Mouse (Mus musculus) left cerebral cortex, adult 2 months (tissue): ENCODE measurements around the gene Nnmt. TPM values are rescaled to one million over a fixed set of nuclear protein-coding genes. Genes with fewer than 3 reads are reported as not detected.

Experiments used
- DNase-seq, 2 experiments: peaks; one replicate each; pipeline ENCODE4 v3.0.0; 2021 to 2022; ENCODE audit warnings: low spot score in 2 of 2, mixed read lengths in 1 of 2; ENCODE audit errors: extremely low spot score in 1 of 2
- H3K27ac ChIP-seq: fragments of 200-600 bp; 2 replicates; pipeline ENCODE4 v1.8.1; 2022
- H3K4me3 ChIP-seq: fragments of 200-600 bp; 2 replicates; pipeline ENCODE4 v1.8.1; 2022
- CTCF ChIP-seq: fragments of 200-600 bp; IDR thresholded peaks from 2 replicates; pipeline ENCODE4 v1.8.1; 2022; ENCODE audit warnings: antibody characterized with exemption, mild to moderate bottlenecking, moderate library complexity
- intact Hi-C: fragments of 180-260 bp; cut with DNase I; formaldehyde crosslinking; loops from one replicate; pipeline ENCODE4 v1.15.1; 2025
- total RNA-seq, 2 experiments: library from RNA; stranded (reverse); gene quantifications; 2 replicates each; pipeline ENCODE4 v1.2.3; 2021

The Nnmt gene
- total RNA-seq, 2 experiments from 2014 or later, result 0.57 to 1.4 TPM

DNA sequence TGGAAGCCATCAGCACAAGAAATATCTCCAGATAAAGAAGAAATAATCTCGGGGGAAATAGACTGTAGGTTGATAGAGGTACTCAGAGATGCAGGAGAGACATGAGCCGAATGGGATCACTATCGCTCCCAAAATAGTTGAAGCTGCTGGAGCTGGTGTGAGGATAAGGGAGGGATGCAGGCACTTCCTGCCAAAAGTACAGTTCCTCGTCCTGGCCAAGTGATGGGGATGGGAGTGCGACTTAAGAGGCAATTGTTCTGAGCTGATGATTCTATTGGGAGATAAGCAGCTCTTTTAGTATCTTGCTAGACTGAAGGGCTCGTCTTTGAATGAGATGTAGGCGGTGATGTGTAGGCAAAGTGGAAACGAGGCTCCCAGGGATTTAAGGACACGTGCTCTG is 4.1 kb downstream of the Nnmt start:
- Histone ChIP-seq H3K27ac (no peak overlapping the region), H3K4me3 (no peak overlapping the region)
- no peak for DNase-seq
- intact Hi-C loops, result no loop called here
- TF ChIP-seq CTCF, result no peak

DNA sequence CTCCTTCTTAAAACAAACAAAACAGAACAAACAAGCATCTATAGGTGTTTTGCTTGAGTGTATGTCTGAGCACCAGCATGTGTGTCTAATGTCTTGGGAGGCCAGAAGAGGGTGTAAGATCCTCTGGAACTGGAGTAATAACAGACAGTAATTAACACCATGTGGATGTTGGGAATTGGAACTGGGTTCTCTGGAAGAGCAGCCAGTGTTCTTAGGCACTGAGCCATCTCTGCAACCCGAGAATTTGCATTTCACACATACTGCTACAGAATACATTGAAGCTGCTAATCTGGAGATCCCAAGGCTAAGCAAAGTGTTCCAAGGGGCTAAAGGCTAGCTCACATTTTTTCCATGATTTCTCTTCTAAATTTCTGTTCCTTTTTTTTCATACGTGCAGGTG is 4.9 kb downstream of the Nnmt start:
- no peak overlapping the region for H3K4me3 ChIP-seq
- H3K27ac ChIP-seq, result no peak overlapping the region
- TF ChIP-seq CTCF, result no peak
- DNase-seq, result no peak
- intact Hi-C loops, result no loop called here

DNA sequence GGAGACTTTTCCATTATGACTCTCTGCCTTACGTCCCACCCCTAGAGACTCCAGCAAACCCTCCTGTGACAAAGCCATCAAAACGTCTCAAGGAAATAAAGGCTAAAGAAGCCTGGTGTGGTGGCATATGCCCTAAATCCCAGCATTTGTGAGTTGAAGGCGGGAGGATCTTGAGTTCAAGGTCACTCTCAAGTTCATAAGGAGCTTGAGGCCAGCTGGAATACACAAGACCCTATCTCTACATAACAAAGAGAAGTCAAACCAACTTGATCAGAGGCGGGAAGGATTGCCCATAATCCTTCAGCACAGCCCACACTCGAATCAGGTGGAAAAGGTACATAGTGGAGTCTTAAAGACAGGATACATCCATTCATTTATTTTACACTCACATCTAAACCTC is 7.5 kb downstream of the Nnmt start:
- intact Hi-C loops, result no loop called here
- no peak for TF ChIP-seq CTCF
- H3K27ac ChIP-seq, result no peak overlapping the region
- DNase-seq, result no peak
- no peak overlapping the region for H3K4me3 ChIP-seq

DNA sequence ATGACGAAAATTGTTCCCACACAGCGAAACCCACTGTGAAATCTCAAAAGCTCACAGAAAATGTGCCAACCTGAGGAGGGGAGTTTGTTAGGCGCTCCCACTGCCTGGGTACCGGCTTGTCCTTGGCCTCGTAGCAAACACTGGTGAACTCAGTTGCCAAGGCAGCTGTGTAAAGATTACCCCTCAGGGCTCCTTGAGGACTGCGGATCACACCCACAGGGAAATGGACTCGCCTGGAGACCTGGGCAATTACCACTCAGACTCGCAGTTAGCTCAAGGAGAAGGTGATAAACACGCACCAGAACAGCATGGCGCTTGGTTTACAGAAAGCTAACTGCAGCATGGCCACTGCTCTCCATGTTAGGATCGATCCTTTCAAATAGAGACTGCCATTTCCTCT is 8.0 kb downstream of the Nnmt start:
- TF ChIP-seq CTCF, result no peak
- no peak overlapping the region for H3K27ac ChIP-seq
- DNase-seq, result no peak
- intact Hi-C loops, result no loop called here
- H3K4me3 ChIP-seq, result no peak overlapping the region

DNA sequence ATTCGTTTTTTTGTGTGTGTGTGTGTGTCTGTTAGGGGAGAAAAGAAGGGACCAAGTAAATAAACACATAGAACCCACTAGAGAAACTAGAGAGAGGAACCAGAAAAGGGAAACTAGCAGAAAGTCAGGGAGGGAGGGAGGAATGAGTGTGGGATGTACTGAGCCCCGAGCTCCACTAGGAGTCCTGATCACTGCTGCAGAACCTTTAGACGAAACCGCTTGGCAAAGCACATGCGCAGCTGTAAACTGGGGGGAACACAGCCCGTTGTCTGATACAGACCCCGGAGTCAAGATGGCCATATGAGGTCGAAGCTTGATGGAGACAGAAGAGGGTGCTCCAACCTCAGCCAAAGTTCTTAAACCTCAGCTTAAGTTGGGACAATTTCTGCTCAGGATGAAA is 11.0 kb downstream of the Nnmt start:
- intact Hi-C loops, result no loop called here
- no peak overlapping the region for H3K27ac ChIP-seq
- no peak for DNase-seq
- no peak overlapping the region for H3K4me3 ChIP-seq
- no peak; the same call in 1 of the 2 replicates for TF ChIP-seq CTCF

GRCm38 (mm10) chr9:48590606-48591005 is 14.3 kb downstream of the Nnmt start:
- H3K27ac ChIP-seq, result no peak overlapping the region
- no peak for DNase-seq
- intact Hi-C loops, result no loop called here
- H3K4me3 ChIP-seq, result no peak overlapping the region
- no peak for TF ChIP-seq CTCF

- H3K27ac ChIP-seq, result no peak overlapping the region
- DNase-seq, result peak; percentile 45 to 49
- intact Hi-C loops, result loop anchor here (10.0 kb wide), 1 partner anchor 322 kb away; no protein-coding TSS in a partner anchor
- TF ChIP-seq CTCF, result peak; percentile 89
- H3K4me3 ChIP-seq, result no peak overlapping the region
Measured at GRCm38 (mm10) chr9:48586332-48586731, 18.6 kb downstream of the Nnmt start.

- no peak overlapping the region for H3K4me3 ChIP-seq
- intact Hi-C loops, result loop anchor here (10.0 kb wide), 1 partner anchor 316 kb away; no protein-coding TSS in a partner anchor
- no peak overlapping the region for H3K27ac ChIP-seq
- DNase-seq, result no peak
- no peak for TF ChIP-seq CTCF
Measured at GRCm38 (mm10) chr9:48580808-48581207, 24.1 kb downstream of the Nnmt start.

- Histone ChIP-seq H3K27ac (no peak overlapping the region), H3K4me3 (no peak overlapping the region)
- intact Hi-C loops, result no loop called here
- TF ChIP-seq CTCF, result no peak
- DNase-seq, result no peak
Measured at GRCm38 (mm10) chr9:48562388-48562787, 42.6 kb downstream of the Nnmt start.

- Histone ChIP-seq H3K4me3 (no peak overlapping the region), H3K27ac (no peak overlapping the region)
- intact Hi-C loops, result loop anchor here (1.0 to 2.0 kb wide), 3 partner anchors 64 to 292 kb away; partner anchors contain the start of genes Gm5617 and Rbm7
- DNase-seq, result peak; percentile 39 to 59
- peak; percentile 84 for TF ChIP-seq CTCF
Measured at GRCm38 (mm10) chr9:48559482-48560139, 45.3 kb downstream of the Nnmt start.

GRCm38 (mm10) chr9:48558637-48559036 is 46.3 kb downstream of the Nnmt start:
- Histone ChIP-seq H3K4me3 (no peak overlapping the region), H3K27ac (no peak overlapping the region)
- DNase-seq, result no peak
- TF ChIP-seq CTCF, result no peak
- intact Hi-C loops, result loop anchor here (1.0 kb wide), 2 partner anchors 63 to 291 kb away; partner anchors contain the start of genes Gm5617 and Rbm7

GRCm38 (mm10) chr9:48549056-48549455 is 55.9 kb downstream of the Nnmt start:
- TF ChIP-seq CTCF, result no peak
- DNase-seq, result no peak
- no peak overlapping the region for H3K27ac ChIP-seq
- no peak overlapping the region for H3K4me3 ChIP-seq
- intact Hi-C loops, result no loop called here

DNA sequence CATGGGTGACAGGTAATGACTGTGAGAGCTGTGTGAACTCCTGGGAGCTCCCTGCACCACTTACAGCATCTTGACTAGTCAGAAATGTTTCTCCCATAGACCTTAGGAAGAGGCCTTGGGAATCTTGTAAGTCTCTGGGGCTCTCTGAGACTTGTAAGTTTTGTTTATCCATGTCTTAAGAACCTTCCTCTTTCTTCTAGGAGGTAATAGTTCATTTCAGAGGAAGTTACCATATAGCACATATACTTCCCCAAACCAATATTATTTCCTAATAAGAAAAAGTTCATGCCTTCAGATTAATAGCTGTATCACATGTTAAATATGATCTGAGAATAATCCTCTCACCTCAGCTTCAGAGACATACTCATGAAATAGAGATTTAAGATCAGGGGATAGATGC is 57.7 kb downstream of the Nnmt start:
- H3K4me3 ChIP-seq, result no peak overlapping the region
- DNase-seq, result no peak
- no peak overlapping the region for H3K27ac ChIP-seq
- TF ChIP-seq CTCF, result no peak
- intact Hi-C loops, result no loop called here

Other genes starting within 250 kb of the Nnmt start
- 10 to 100 TPM; 95.4 to 99.5 TPM for gene Rexo2, start 124.5 kb downstream of the Nnmt start, total RNA-seq
- 10 to 100 TPM; 32.1 to 36.1 TPM for gene Rbm7, start 109.9 kb downstream of the Nnmt start, total RNA-seq
- gene Gm5617, start 109.7 kb downstream of the Nnmt start, total RNA-seq, result 1 to 10 TPM; 9.3 to 9.4 TPM
- 100 to 1,000 TPM in 1 of 2 experiments, 10 to 100 TPM in 1; 92.9 to 111 TPM for gene Zbtb16, start 231.1 kb upstream of the Nnmt start, total RNA-seq